Mouse (Mus musculus): Measurements from ENCODE around the gene Slc7a5.

Gene Slc7a5

GRCm38 (mm10) chr8:121936391-121936790, 28.9 kb upstream of the Slc7a5 start:
- DNase-seq (ENCODE audit: low read depth, low spot score), result no peak

- DNase-seq (ENCODE audit: low read depth, low spot score), result no peak
These were observed 28.1 kb upstream of the Slc7a5 start for GRCm38 (mm10) chr8:121935341-121936294.

- no peak for DNase-seq (ENCODE audit: low read depth, low spot score)
These were observed 27.4 kb upstream of the Slc7a5 start for GRCm38 (mm10) chr8:121934923-121935322.

- peak; percentile 65 for DNase-seq (ENCODE audit: low read depth, low spot score)
These were observed 27.0 kb upstream of the Slc7a5 start for GRCm38 (mm10) chr8:121934506-121934905.

- peak; percentile 41 for DNase-seq (ENCODE audit: low read depth, low spot score)
These were observed 25.4 kb upstream of the Slc7a5 start for GRCm38 (mm10) chr8:121932668-121933520.

GRCm38 (mm10) chr8:121932026-121932667, 24.7 kb upstream of the Slc7a5 start:
- no peak for DNase-seq (ENCODE audit: low read depth, low spot score)

GRCm38 (mm10) chr8:121931571-121931970, 24.1 kb upstream of the Slc7a5 start:
- DNase-seq (ENCODE audit: low read depth, low spot score), result no peak

- DNase-seq (ENCODE audit: low read depth, low spot score), result no peak
These were observed 22.6 kb upstream of the Slc7a5 start for GRCm38 (mm10) chr8:121930047-121930446.

GRCm38 (mm10) chr8:121927316-121927715, 19.8 kb upstream of the Slc7a5 start:
- DNase-seq (ENCODE audit: low read depth, low spot score), result peak; percentile 78

GRCm38 (mm10) chr8:121926266-121926665, 18.8 kb upstream of the Slc7a5 start:
- DNase-seq (ENCODE audit: low read depth, low spot score), result no peak

- DNase-seq (ENCODE audit: low read depth, low spot score), result peak; percentile 86
These were observed 18.1 kb upstream of the Slc7a5 start for GRCm38 (mm10) chr8:121925624-121926023.

- no peak for DNase-seq (ENCODE audit: low read depth, low spot score)
These were observed 17.2 kb upstream of the Slc7a5 start for GRCm38 (mm10) chr8:121924681-121925080.

- no peak for DNase-seq (ENCODE audit: low read depth, low spot score)
These were observed 14.6 kb upstream of the Slc7a5 start for GRCm38 (mm10) chr8:121922101-121922500.

GRCm38 (mm10) chr8:121921582-121921981, 14.1 kb upstream of the Slc7a5 start:
- no peak for DNase-seq (ENCODE audit: low read depth, low spot score)

- DNase-seq (ENCODE audit: low read depth, low spot score), result peak; percentile 37
These were observed 12.2 kb upstream of the Slc7a5 start for GRCm38 (mm10) chr8:121919731-121920130.

- peak; percentile 22 for DNase-seq (ENCODE audit: low read depth, low spot score)
These were observed 11.7 kb upstream of the Slc7a5 start for GRCm38 (mm10) chr8:121919158-121919557.

GRCm38 (mm10) chr8:121913378-121913777, 5.9 kb upstream of the Slc7a5 start:
- DNase-seq (ENCODE audit: low read depth, low spot score), result no peak

GRCm38 (mm10) chr8:121912831-121913230, 5.3 kb upstream of the Slc7a5 start:
- DNase-seq (ENCODE audit: low read depth, low spot score), result no peak

GRCm38 (mm10) chr8:121911987-121912386, 4.5 kb upstream of the Slc7a5 start:
- DNase-seq (ENCODE audit: low read depth, low spot score), result no peak

GRCm38 (mm10) chr8:121911400-121911799, 3.9 kb upstream of the Slc7a5 start:
- DNase-seq (ENCODE audit: low read depth, low spot score), result peak; percentile 17

- peak; percentile 85 for DNase-seq (ENCODE audit: low read depth, low spot score)
These were observed 2.2 kb upstream of the Slc7a5 start for GRCm38 (mm10) chr8:121909663-121910062.

- DNase-seq (ENCODE audit: low read depth, low spot score), result peak; percentile 17
These were observed 1.7 kb upstream of the Slc7a5 start for GRCm38 (mm10) chr8:121909148-121909541.
